Mouse (Mus musculus) cerebellum, adult 8-10 months (tissue): ENCODE measurements around the gene Odf3l1.
A peak's percentile ranks its signal among the peaks of the same experiment; 100 is the strongest.

Experiments
- DNase-seq: peaks from one replicate; pipeline ENCODE4 v3.0.0; 2022

Gene Odf3l1

DNA sequence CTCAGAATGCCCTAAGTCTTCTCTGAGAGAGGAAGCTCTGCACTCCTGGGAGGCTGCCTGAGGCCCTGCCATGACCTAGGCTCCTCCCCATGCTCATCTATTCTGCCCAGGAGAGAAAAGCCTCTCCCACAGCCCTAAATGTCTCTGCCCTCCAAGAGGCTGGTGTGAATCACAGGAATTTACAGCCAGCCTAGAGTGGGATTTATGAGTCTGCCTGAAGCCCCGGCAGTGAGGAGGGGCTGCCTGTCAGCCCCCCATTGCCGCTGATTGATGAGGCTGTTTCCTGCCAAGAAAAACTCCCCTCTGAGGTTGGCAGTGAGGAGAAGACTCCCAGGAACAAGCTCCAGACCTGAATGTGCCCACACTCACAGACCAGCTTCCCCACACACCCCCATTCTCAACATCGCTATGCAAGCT lies 22.2 kb downstream of the Odf3l1 start:
- DNase-seq = no peak

DNA sequence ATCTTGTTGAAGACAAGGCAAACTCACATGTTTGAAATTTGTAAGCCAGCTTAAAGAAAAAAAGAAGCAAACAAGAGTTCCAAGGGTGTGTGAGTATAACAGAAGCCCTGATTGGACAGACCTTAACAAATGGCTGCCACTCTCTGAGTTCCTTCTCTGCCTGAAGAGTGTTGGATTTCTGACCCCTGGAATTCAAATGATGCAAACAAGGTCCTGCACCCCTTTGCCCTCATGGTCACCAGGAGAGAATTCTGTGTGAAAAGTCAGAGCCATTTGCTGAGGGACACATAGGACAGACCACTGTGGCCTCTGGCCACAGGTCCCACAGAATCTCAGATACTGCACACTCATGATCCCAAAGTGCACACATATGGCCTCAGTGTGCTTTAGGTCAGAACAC lies 22.6 kb downstream of the Odf3l1 start:
- DNase-seq = no peak

- peak; percentile 13 for DNase-seq
These were observed 23.8 kb downstream of the Odf3l1 start for GRCm38 (mm10) chr9:56840721-56841120.

GRCm38 (mm10) chr9:56835152-56835551 lies 29.3 kb downstream of the Odf3l1 start:
- DNase-seq = no peak

- no peak for DNase-seq
These were observed 31.6 kb downstream of the Odf3l1 start for GRCm38 (mm10) chr9:56832900-56833299.

DNA sequence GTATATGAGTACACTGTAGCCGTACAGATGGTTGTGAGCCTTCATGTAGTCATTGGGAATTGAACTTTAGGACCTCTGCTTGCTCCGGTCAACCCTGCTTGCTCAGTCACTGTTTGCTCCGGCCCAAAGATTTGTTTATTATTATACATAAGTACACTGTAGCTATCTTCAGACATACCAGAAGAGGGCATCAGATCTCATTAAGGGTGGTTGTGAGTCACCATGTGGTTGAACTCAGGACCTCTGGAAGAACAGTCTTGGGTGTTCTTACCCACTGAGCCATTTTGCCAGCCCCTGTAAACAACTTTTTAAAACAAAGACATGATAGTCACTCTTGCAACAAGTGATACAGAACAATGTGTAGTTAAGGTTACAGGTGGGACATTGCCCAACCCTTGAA lies 32.6 kb downstream of the Odf3l1 start:
- DNase-seq = no peak

- DNase-seq = no peak
These were observed 34.3 kb downstream of the Odf3l1 start for GRCm38 (mm10) chr9:56830162-56830561.

GRCm38 (mm10) chr9:56828841-56829240 lies 35.6 kb downstream of the Odf3l1 start:
- no peak for DNase-seq

DNA sequence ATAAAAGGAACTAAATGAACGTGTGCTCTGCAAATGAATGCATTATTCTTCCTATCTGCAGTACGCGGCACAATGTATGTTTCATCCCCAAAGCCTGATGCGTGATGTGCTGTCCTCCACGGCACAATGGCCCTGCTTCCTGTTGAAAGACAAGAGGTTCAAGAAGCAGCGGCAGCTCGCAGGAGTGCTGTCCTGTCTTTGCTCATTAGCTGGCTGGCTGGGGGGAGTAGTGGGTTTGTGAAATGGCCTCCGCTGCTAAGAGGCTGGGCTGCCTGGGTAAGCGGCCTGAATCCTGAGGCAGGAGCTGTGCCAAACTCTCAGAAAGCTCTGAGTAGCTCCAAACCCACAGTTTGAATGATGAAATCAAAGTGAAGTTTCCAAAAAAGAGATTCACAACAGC lies 36.3 kb downstream of the Odf3l1 start:
- DNase-seq = no peak

DNA sequence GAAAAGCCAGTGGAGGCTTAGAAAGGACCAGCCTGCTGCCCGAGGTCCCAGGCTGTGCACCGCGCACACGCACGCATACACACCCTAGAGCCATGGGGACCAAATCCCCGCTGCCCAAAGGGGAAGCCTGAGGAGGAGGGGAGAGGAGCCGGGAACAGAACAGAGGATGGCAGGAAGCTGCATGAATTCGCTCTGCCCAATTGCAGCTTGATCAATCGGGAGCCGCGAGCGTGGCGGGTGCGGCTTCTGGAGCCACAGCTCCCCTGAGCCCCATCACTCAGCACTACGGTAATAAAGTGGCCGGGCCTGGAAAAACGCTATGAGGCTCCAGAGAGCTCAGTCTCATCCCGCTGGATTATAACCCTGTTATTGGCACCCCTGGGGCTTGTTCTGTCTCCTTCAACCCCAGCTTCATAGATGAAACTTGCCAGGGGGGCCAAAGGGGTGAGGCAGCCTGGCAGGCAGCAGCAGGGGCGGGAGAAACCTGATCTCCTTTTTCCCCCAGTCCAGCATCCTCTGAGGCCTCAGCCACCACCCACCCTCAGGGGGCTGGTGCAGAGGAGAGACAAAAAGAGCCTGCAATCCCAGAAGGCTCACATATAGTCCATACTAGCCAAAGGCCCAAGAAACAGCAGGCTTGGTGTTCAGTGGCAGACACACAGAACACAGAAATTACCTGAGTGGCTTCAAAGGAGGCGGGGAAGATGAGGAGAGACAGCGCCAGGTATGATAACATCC lies 38.8 kb downstream of the Odf3l1 start:
- peak; percentile 9 for DNase-seq

DNA sequence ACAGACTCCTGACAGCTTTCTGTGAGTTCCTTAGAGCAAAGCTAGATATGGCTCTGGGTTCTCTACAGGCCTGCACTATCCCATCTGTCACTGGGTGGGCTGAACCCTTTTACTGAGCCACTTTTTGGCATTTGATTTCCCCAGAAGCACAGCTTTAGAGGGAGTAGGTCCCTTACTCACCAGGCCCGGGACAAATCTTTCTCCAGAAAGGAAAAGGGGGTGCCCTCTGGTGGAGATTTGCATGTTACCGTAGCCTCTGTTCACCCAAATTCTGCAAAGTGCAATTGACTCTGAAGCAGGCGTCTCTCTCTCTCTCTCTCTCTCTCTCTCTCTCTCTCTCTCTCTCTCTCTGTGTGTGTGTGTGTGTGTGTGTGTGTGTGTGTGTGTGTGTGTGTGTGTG lies 39.6 kb downstream of the Odf3l1 start:
- DNase-seq = peak; percentile 46

GRCm38 (mm10) chr9:56810916-56811315 lies 53.6 kb downstream of the Odf3l1 start:
- no peak for DNase-seq

DNA sequence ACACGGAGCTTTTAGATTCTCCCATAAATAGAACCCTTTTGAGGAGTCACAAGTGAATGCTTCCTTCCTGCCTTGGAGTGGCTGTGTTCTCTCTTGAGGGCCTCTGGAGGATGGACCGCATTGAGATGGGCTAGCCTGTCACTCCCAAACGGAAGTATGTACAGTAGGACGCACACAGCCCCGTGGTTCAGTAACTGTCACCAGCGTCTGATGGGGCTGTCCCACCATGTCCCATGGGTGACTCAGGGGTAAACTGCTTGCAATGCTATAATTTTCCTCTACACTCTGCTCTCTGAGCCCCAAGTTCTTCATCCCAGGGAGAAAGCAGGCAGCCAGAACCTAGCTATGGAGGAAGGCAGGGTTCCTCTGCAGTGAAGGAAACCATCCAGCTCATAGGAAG lies 56.5 kb downstream of the Odf3l1 start:
- no peak for DNase-seq

- no peak for DNase-seq
These were observed 61.3 kb downstream of the Odf3l1 start for GRCm38 (mm10) chr9:56803146-56803545.
